ENCODE assay signal across 17 mouse cellular contexts in the genomic region with DNA sequence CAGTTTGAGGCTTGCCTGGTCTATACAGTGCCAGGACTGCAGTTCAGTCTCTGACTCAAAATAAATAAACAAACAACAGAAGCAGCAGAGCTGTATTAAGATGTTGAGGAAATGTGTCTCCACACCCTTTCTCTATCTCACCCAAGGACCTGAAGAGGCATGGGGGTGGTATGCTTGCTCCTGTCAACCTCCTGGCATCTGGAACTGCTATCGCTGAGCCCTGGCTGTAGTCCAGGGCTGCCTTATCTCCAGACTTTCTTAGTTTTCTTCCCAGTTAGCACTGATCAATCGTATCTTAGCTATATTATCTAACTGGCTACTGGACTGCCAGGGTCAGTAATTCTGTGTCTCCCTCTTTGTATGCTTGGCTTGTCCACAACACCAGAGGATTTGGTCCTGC.
"Had no signal": no experiment of that assay in that cellular context is flagged by ENCODE, and none has a peak within 500 bp of the region (broad histone marks: within the 10 kb centered on the region; RNA-seq: fewer than 3 reads in every experiment).

No protein-coding gene starts in this region.

- ATAC-seq: lung, postnatal 0 days; midbrain, embryonic 16.5 days had no signal

- H3K9me3 ChIP-seq: limb, embryonic 12.5 days; liver, embryonic 13.5 days; megakaryocyte, embryonic 14.5 days; midbrain, embryonic 12.5 days; neural tube, embryonic 13.5 days; stomach, embryonic 15.5 days had no signal

- H3K9ac ChIP-seq: limb, embryonic 12.5 days; liver, embryonic 13.5 days; midbrain, embryonic 12.5 days; neural tube, embryonic 13.5 days; stomach, embryonic 15.5 days had no signal

- H3K27ac ChIP-seq: kidney, postnatal 0 days; limb, embryonic 12.5 days; liver, embryonic 13.5 days; midbrain, embryonic 12.5 days; neural tube, embryonic 13.5 days; stomach, embryonic 15.5 days had no signal

- H3K4me2 ChIP-seq: limb, embryonic 12.5 days; liver, embryonic 13.5 days; midbrain, embryonic 12.5 days; neural tube, embryonic 13.5 days; stomach, embryonic 15.5 days had no signal

- H3K4me3 ChIP-seq: limb, embryonic 12.5 days; liver, embryonic 13.5 days; megakaryocyte, embryonic 14.5 days; midbrain, embryonic 12.5 days; neural tube, embryonic 13.5 days; stomach, embryonic 15.5 days had no signal

- DNase-seq: kidney, adult 9 months; kidney, postnatal 36 days; layer of hippocampus, adult 9-11 months; layer of hippocampus, postnatal 36 days; liver; liver, embryonic 13.5 days; lung, adult 2 months; lung, postnatal 4 days; retina, postnatal 1 day had no signal

- H3K4me1 ChIP-seq: limb, embryonic 12.5 days; liver, embryonic 13.5 days; midbrain, embryonic 12.5 days; neural tube, embryonic 13.5 days; stomach, embryonic 15.5 days had no signal

- H3K27me3 ChIP-seq: limb, embryonic 12.5 days; liver, embryonic 13.5 days; midbrain, embryonic 12.5 days; neural tube, embryonic 13.5 days; stomach, embryonic 15.5 days had no signal
